Mouse (Mus musculus) spleen, postnatal 36 days (tissue): Measurements from ENCODE around the gene Plagl1.

ENCODE experiments used
- DNase-seq, 2 experiments: peaks; one replicate each; pipeline ENCODE4 v3.0.0; 2022; ENCODE audit warnings: low spot score in 2 of 2, mixed read lengths in 1 of 2

The Plagl1 gene

GRCm38 (mm10) chr10:13135276-13135675 is 75.0 kb downstream of the Plagl1 start:
- no peak for DNase-seq

- DNase-seq: no peak
Measured at GRCm38 (mm10) chr10:13135751-13136150, 75.4 kb downstream of the Plagl1 start.

- no peak for DNase-seq
Measured at GRCm38 (mm10) chr10:13137906-13138305, 77.6 kb downstream of the Plagl1 start.

- no peak for DNase-seq
Measured at GRCm38 (mm10) chr10:13140434-13140833, 80.1 kb downstream of the Plagl1 start.

- DNase-seq: no peak
Measured at GRCm38 (mm10) chr10:13150435-13150834, 90.1 kb downstream of the Plagl1 start.

GRCm38 (mm10) chr10:13151353-13151752 is 91.0 kb downstream of the Plagl1 start:
- no peak for DNase-seq

- no peak for DNase-seq
Measured at GRCm38 (mm10) chr10:13152811-13153364, 92.6 kb downstream of the Plagl1 start.

GRCm38 (mm10) chr10:13155377-13155776 is 95.1 kb downstream of the Plagl1 start:
- no peak for DNase-seq

GRCm38 (mm10) chr10:13160913-13161312 is 100.6 kb downstream of the Plagl1 start:
- no peak for DNase-seq

- DNase-seq: no peak
Measured at GRCm38 (mm10) chr10:13162031-13162430, 101.7 kb downstream of the Plagl1 start.

- no peak for DNase-seq
Measured at GRCm38 (mm10) chr10:13168461-13168860, 108.2 kb downstream of the Plagl1 start.

GRCm38 (mm10) chr10:13170739-13171448 is 110.6 kb downstream of the Plagl1 start:
- no peak for DNase-seq

- DNase-seq: no peak
Measured at GRCm38 (mm10) chr10:13171461-13171860, 111.2 kb downstream of the Plagl1 start.

- DNase-seq: no peak
Measured at GRCm38 (mm10) chr10:13172798-13173221, 112.5 kb downstream of the Plagl1 start.

- no peak for DNase-seq
Measured at GRCm38 (mm10) chr10:13175866-13176265, 115.6 kb downstream of the Plagl1 start.

- no peak for DNase-seq
Measured at GRCm38 (mm10) chr10:13177973-13178624, 117.8 kb downstream of the Plagl1 start, which contains the start of gene Zc2hc1b. TSS of gene Zc2hc1b (minus strand) at chr10:13178023.

- DNase-seq: no peak
Measured at GRCm38 (mm10) chr10:13180211-13180610, 119.9 kb downstream of the Plagl1 start.
